Mouse (Mus musculus): ENCODE measurements at regions not wholly inside any gene's neighbourhood (a gene's known extent, or its start where the extent isn't known, plus 50 kb on each side); places are given as distances from the start of the nearest gene placed in this dataset.

GRCm38 (mm10) chr5:60061178-60061577 is 1747.4 kb upstream of the G6pd2 start:
- Histone ChIP-seq H3K4me3 (no peak overlapping the region), H3K9me3 (no peaks in the 10 kb centered on the region), H3K9ac (no peak overlapping the region), H3K36me3 (no peaks in the 10 kb centered on the region), H3K27me3 (no peaks in the 10 kb centered on the region), H3K27ac (replicated peaks) (no peak overlapping the region), H3K4me2 (no peak overlapping the region), H3K4me1 (replicated peaks) (no peaks in the 10 kb centered on the region)
- WGBS: 49% methylated on average over 6 of the region's 6 CpGs
- ATAC-seq (ENCODE audit: low read depth): no peak

All from neural tube, embryonic 13.5 days (tissue).